Mouse (Mus musculus) spleen, adult 2 months (tissue): ENCODE data around the gene 6330409D20Rik.

Experiments used
- CTCF ChIP-seq: fragments of 200-500 bp; IDR thresholded peaks from 2 replicates; pipeline ENCODE4 v1.5.1; 2011; ENCODE audit warnings: mild to moderate bottlenecking, inconsistent platforms; ENCODE audit not compliant: insufficient read depth, insufficient read length, insufficient replicate concordance; ENCODE audit errors: extremely low read depth
- POLR2A ChIP-seq: fragments of 200-500 bp; IDR thresholded peaks from 2 replicates; pipeline ENCODE4 v1.6.1; 2011; ENCODE audit warnings: low read depth, low read length, inconsistent platforms

DNA sequence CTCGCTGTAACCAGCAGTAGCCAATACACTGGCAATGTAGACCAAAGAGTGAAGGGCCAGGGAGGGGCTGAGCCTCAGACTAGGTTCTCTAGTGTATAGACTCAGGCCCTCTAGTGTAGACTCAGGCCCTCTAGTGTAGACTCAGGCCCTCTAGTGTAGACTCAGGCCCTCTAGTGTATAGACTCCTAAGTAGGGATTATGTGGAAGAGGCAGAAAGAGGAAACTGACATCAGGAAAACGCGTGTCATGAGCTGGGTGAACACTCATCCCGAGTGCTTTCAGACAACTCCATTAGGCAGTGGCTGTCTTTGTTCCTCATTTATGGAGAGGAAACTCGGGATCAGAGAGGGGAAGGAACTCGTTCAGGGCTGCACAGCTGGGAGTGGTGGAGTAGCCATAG, 3.8 kb downstream of the 6330409D20Rik start:
- TF ChIP-seq CTCF (no peak), POLR2A (no peak)
